Mouse (Mus musculus) kidney, postnatal 0 days (tissue): ENCODE measurements around the gene Cog5. TPM values are rescaled to one million over a fixed set of nuclear protein-coding genes. Genes with fewer than 3 reads are reported as not detected.

Experiments used
- ATAC-seq: fragments of 200-750 bp; cut with Nextera tagmentation; replicated peaks from 2 replicates; pipeline ENCODE4 v1.8.0; 2017; ENCODE audit warnings: low read depth, moderate number of reproducible peaks, moderate TSS enrichment, moderate library complexity; ENCODE audit not compliant: low FRiP score
- DNase-seq: peaks from one replicate; pipeline ENCODE4 v3.0.0-alpha.2; 2016; ENCODE audit warnings: low spot score
- H3K27ac ChIP-seq: fragments of 300-500 bp; sonication (generic); 2 replicates; pipeline ENCODE4 v1.5.1; 2014; ENCODE audit warnings: mild to moderate bottlenecking
- H3K27me3 ChIP-seq: fragments of 300-500 bp; sonication (generic); 2 replicates; pipeline ENCODE4 v1.6.1; 2014; ENCODE audit warnings: low read length, mixed read lengths; ENCODE audit not compliant: insufficient read depth
- H3K36me3 ChIP-seq: fragments of 300-500 bp; sonication (generic); 2 replicates; pipeline ENCODE4 v1.6.1; 2014; ENCODE audit warnings: low read length, mixed read lengths; ENCODE audit not compliant: insufficient read depth
- H3K4me1 ChIP-seq: fragments of 300-500 bp; sonication (generic); replicated peaks from 2 replicates; pipeline ENCODE4 v1.6.1; 2014; ENCODE audit warnings: antibody characterized with exemption, low read length, mixed read lengths; ENCODE audit not compliant: insufficient read depth
- H3K4me2 ChIP-seq: fragments of 300-500 bp; sonication (generic); 2 replicates; pipeline ENCODE4 v1.6.1; 2014; ENCODE audit warnings: mild to moderate bottlenecking, low read length, moderate library complexity, mixed read lengths
- H3K4me3 ChIP-seq: fragments of 300-500 bp; sonication (generic); replicated peaks from 2 replicates; pipeline ENCODE4 v1.5.1; 2014; ENCODE audit warnings: low read depth, low read length
- H3K9ac ChIP-seq: fragments of 300-500 bp; sonication (generic); 2 replicates; pipeline ENCODE4 v1.6.1; 2014; ENCODE audit warnings: low read depth, low read length
- H3K9me3 ChIP-seq: fragments of 300-500 bp; sonication (generic); replicated peaks from 2 replicates; pipeline ENCODE4 v1.6.1; 2016; ENCODE audit warnings: low read length, inconsistent platforms, mixed read lengths
- CTCF ChIP-seq: IDR thresholded peaks from 2 replicates; pipeline ENCODE4 v1.5.1; 2016; ENCODE audit warnings: antibody characterized with exemption, low read depth, mild to moderate bottlenecking, moderate library complexity
- WGBS: fragments of 180-500 bp; shearing (Covaris S2); extraction: QIAGEN DNeasy Blood & Tissue Kit; methylation state at CpG from one replicate; pipeline ENCODE4 v1.1.7; 2014; 5-methylcytosine and 5-hydroxymethylcytosine counted together
- polyA plus RNA-seq: library from polyadenylated mRNA; unstranded; fragments of >200 nt; fragmentation: Nextera tagmentation; extraction: Ambion mirVana; gene quantifications from 2 replicates; pipeline ENCODE4 v1.2.1, GENCODE M21; 2015

The Cog5 gene
- polyA plus RNA-seq, 1 experiment from 2014 or later, result 22.9 TPM

DNA sequence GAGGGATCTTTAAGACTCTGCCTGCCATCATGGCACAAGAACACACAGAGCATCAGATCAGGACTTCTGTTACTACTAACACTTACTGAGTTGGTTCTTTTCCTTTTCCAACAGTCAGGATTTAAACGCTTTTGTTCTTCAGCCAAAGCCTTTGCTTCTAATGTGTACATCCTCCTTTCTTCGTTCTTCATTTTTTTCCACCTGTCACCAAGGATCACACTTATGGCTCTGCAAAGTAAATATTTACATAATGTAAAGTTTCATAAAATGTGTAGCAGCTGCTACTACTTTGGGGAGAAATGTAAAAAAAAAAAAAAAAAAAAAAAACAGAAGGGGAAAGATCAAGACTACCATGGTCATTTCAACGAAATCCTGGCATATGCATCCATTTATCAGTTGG lies 273.8 kb downstream of the Cog5 start:
- ATAC-seq (no peak), DNase-seq (no peak)
- WGBS, result 66% methylated on average over 3 of the region's 3 CpGs

GRCm38 (mm10) chr12:31931818-31932217 lies 277.1 kb downstream of the Cog5 start:
- 98% methylated on average over 3 of the region's 3 CpGs for WGBS
- Histone ChIP-seq H3K9ac (no peak overlapping the region), H3K27ac (no peak overlapping the region), H3K4me1 (no peaks in the 10 kb centered on the region), H3K27me3 (no peaks in the 10 kb centered on the region), H3K9me3 (no peaks in the 10 kb centered on the region), H3K4me3 (no peak overlapping the region), H3K36me3 (peaks cover 32% of the 10 kb centered on the region), H3K4me2 (no peak overlapping the region)
- ATAC-seq (no peak), DNase-seq (no peak)
- TF ChIP-seq CTCF, result peak; percentile 38

More for the DNA sequence above, 273.8 kb downstream of the Cog5 start:
- H3K36me3 ChIP-seq, result peaks cover 37% of the 10 kb centered on the region
- H3K4me3 ChIP-seq, result no peak overlapping the region
- no peak overlapping the region for H3K27ac ChIP-seq
- H3K9me3 ChIP-seq, result no peaks in the 10 kb centered on the region
- H3K4me1 ChIP-seq, result no peaks in the 10 kb centered on the region
- no peak for TF ChIP-seq CTCF
- H3K27me3 ChIP-seq, result no peaks in the 10 kb centered on the region
- H3K9ac ChIP-seq, result no peak overlapping the region
- no peak overlapping the region for H3K4me2 ChIP-seq

GRCm38 (mm10) chr12:31936657-31937300 lies 282.1 kb downstream of the Cog5 start:
- TF ChIP-seq CTCF, result no peak
- H3K9me3 ChIP-seq, result no peaks in the 10 kb centered on the region
- DNase-seq (no peak), ATAC-seq (no peak)
- no peak overlapping the region for H3K4me3 ChIP-seq
- H3K4me2 ChIP-seq, result no peak overlapping the region
- no peak overlapping the region for H3K27ac ChIP-seq
- WGBS, result 38% methylated on average over 6 of the region's 6 CpGs
- H3K4me1 ChIP-seq, result no peaks in the 10 kb centered on the region
- H3K36me3 ChIP-seq, result peaks cover 38% of the 10 kb centered on the region
- no peak overlapping the region for H3K9ac ChIP-seq
- no peaks in the 10 kb centered on the region for H3K27me3 ChIP-seq

GRCm38 (mm10) chr12:31937613-31938012 lies 282.9 kb downstream of the Cog5 start:
- no peak for DNase-seq
- Histone ChIP-seq H3K36me3 (peaks cover 40% of the 10 kb centered on the region), H3K27me3 (no peaks in the 10 kb centered on the region), H3K4me3 (no peak overlapping the region), H3K9me3 (no peaks in the 10 kb centered on the region), H3K4me1 (no peaks in the 10 kb centered on the region), H3K4me2 (no peak overlapping the region), H3K9ac (no peak overlapping the region), H3K27ac (no peak overlapping the region)
- no peak for TF ChIP-seq CTCF
- no peak for ATAC-seq
- WGBS, result 92% methylated on average over 3 of the region's 3 CpGs

- Histone ChIP-seq H3K4me3 (no peak overlapping the region), H3K9ac (no peak overlapping the region), H3K4me2 (no peak overlapping the region), H3K27ac (no peak overlapping the region), H3K27me3 (no peaks in the 10 kb centered on the region), H3K4me1 (no peaks in the 10 kb centered on the region), H3K36me3 (peaks cover 45% of the 10 kb centered on the region), H3K9me3 (no peaks in the 10 kb centered on the region)
- no peak for TF ChIP-seq CTCF
- ATAC-seq (no peak), DNase-seq (no peak)
- 95% methylated on average over 4 of the region's 4 CpGs for WGBS
Measured at GRCm38 (mm10) chr12:31938391-31938997, 283.8 kb downstream of the Cog5 start.

DNA sequence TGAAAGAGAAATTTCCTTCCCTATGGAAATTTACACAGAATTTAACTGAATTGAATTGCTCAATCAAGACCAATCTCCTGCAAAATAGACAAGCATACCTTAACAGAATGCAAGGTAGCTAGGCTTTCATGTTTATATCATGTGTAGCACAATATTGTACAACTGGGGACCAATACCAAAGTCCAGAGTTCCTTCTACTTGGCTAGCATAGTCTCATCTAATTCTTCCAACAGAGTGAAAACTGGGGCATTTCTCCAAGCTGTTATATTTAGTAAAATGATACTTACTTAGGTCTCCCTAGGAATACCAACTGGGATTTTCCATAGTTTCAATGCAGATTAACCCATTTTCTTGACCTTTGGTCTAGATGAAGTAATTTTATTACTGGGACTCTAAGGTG lies 284.4 kb downstream of the Cog5 start:
- no peaks in the 10 kb centered on the region for H3K4me1 ChIP-seq
- peaks cover 45% of the 10 kb centered on the region for H3K36me3 ChIP-seq
- no peak for DNase-seq
- H3K27ac ChIP-seq, result no peak overlapping the region
- ATAC-seq, result no peak
- H3K4me3 ChIP-seq, result no peak overlapping the region
- no peak overlapping the region for H3K9ac ChIP-seq
- TF ChIP-seq CTCF, result no peak
- H3K9me3 ChIP-seq, result no peaks in the 10 kb centered on the region
- no peaks in the 10 kb centered on the region for H3K27me3 ChIP-seq
- no peak overlapping the region for H3K4me2 ChIP-seq
